Comparison of ENCODE assay signal across 8 mouse cellular contexts in genomic region chr4:155408695-155409057, GRCm38 (mm10). TPM values are rescaled to one million over a fixed set of nuclear protein-coding genes. Genes with fewer than 3 reads are reported as not detected.
DNase-seq lines count a peak whose midpoint lies in the region; ATAC-seq and TF ChIP-seq lines count a peak whose summit lies in the region.

No protein-coding gene starts in this region.

- H3K27ac ChIP-seq in left cerebral cortex, adult 2 months = peak overlapping the region; percentile 86
- H3K27ac ChIP-seq in embryonic facial prominence, embryonic 14.5 days (replicated peaks; ENCODE audit: low read depth, low read length) = no peak overlapping the region
- H3K27ac ChIP-seq in intestine, embryonic 15.5 days = no peak overlapping the region
- no peak overlapping the region for H3K27ac ChIP-seq in neural tube, embryonic 13.5 days (replicated peaks)

- no peaks in the 10 kb centered on the region for H3K4me1 ChIP-seq in embryonic facial prominence, embryonic 14.5 days (ENCODE audit: control insufficient read depth, insufficient read depth, low read length)
- peaks cover 6% of the 10 kb centered on the region; the same call in 1 of the 2 replicates for H3K4me1 ChIP-seq in intestine, embryonic 15.5 days (replicated peaks)
- peaks cover 13% of the 10 kb centered on the region for H3K4me1 ChIP-seq in neural tube, embryonic 13.5 days (replicated peaks)

- intact Hi-C loops in left cerebral cortex, adult 2 months (cut with DNase I) = no loop called here

- peak; percentile 39 for TF ChIP-seq CTCF in left cerebral cortex, adult 2 months (IDR thresholded peaks at IDR 0.05)

- ATAC-seq in embryonic facial prominence, embryonic 14.5 days (ENCODE audit: low read depth) = peak; percentile 48; the same call in 1 of the 2 replicates
- ATAC-seq in intestine, embryonic 15.5 days = peak; percentile 69
- ATAC-seq in neural tube, embryonic 13.5 days (ENCODE audit: low read depth) = peak; percentile 40

- no peaks in the 10 kb centered on the region for H3K27me3 ChIP-seq in embryonic facial prominence, embryonic 14.5 days (replicated peaks; ENCODE audit: control insufficient read depth, insufficient read depth, low read length)
- 0 out of 2 replicates have a peak, but pooled peaks cover 2% of the 10 kb centered on the region for H3K27me3 ChIP-seq in intestine, embryonic 15.5 days (replicated peaks)
- 0 out of 2 replicates have a peak, but pooled peaks cover 4% of the 10 kb centered on the region for H3K27me3 ChIP-seq in neural tube, embryonic 13.5 days

- WGBS in embryonic facial prominence, embryonic 14.5 days = 2% methylated on average over 8 of the region's 8 CpGs
- WGBS in intestine, embryonic 15.5 days = 3% methylated on average over 8 of the region's 8 CpGs
- 5% methylated on average over 8 of the region's 8 CpGs for WGBS in neural tube, embryonic 13.5 days

- peak overlapping the region; percentile 75 for H3K4me3 ChIP-seq in left cerebral cortex, adult 2 months
- H3K4me3 ChIP-seq in embryonic facial prominence, embryonic 14.5 days (ENCODE audit: low read depth, low read length) = peak overlapping the region; percentile 53
- H3K4me3 ChIP-seq in intestine, embryonic 15.5 days (replicated peaks) = peak overlapping the region; percentile 50
- peak overlapping the region; percentile 57 for H3K4me3 ChIP-seq in neural tube, embryonic 13.5 days

- no peaks in the 10 kb centered on the region for H3K9me3 ChIP-seq in embryonic facial prominence, embryonic 14.5 days (ENCODE audit: control insufficient read depth, low read length)
- no peaks in the 10 kb centered on the region for H3K9me3 ChIP-seq in intestine, embryonic 15.5 days
- H3K9me3 ChIP-seq in neural tube, embryonic 13.5 days = no peaks in the 10 kb centered on the region

- H3K36me3 ChIP-seq in embryonic facial prominence, embryonic 14.5 days (ENCODE audit: control insufficient read depth, insufficient read depth, low read length) = no peaks in the 10 kb centered on the region
- no peaks in the 10 kb centered on the region for H3K36me3 ChIP-seq in intestine, embryonic 15.5 days
- H3K36me3 ChIP-seq in neural tube, embryonic 13.5 days = no peaks in the 10 kb centered on the region

- peak overlapping the region; percentile 65; the same call in 1 of the 2 replicates for H3K9ac ChIP-seq in embryonic facial prominence, embryonic 14.5 days (ENCODE audit: low read depth, low read length)
- no peak overlapping the region; the same call in 1 of the 2 replicates for H3K9ac ChIP-seq in intestine, embryonic 15.5 days
- peak overlapping the region; percentile 69 for H3K9ac ChIP-seq in neural tube, embryonic 13.5 days

- peak overlapping the region; percentile 85 for H3K4me2 ChIP-seq in embryonic facial prominence, embryonic 14.5 days (ENCODE audit: low read depth, low read length)
- peak overlapping the region; percentile 87 for H3K4me2 ChIP-seq in intestine, embryonic 15.5 days (replicated peaks)
- peak overlapping the region; percentile 91 for H3K4me2 ChIP-seq in neural tube, embryonic 13.5 days

- no peak for DNase-seq in left cerebral cortex, adult 2 months (ENCODE audit: extremely low spot score in 1 of 2, low spot score in 2 of 2)
- DNase-seq in left cerebral cortex, adult 11 months (ENCODE audit: low spot score) = no peak
- DNase-seq in embryonic facial prominence, embryonic 14.5 days (ENCODE audit: low spot score) = no peak
- no peak for DNase-seq in adrenal gland, postnatal 4 days (ENCODE audit: low spot score in 2 of 2)
- no peak for DNase-seq in cerebellum, postnatal 4 days (ENCODE audit: low spot score in 2 of 2)
- DNase-seq in spleen, postnatal 10 days (ENCODE audit: low spot score in 2 of 2) = no peak

RNA-seq across cellular contexts. Expression of gene Cfap74, which starts 0.3 kb away (rescaled TPM):
- 10 to 100 TPM; 15.1 to 17.7 TPM for total RNA-seq in left cerebral cortex, adult 2 months (2021)
- 4.4 and 4.5 TPM in 2 replicates for polyA plus RNA-seq in embryonic facial prominence, embryonic 14.5 days (2014; fragmentation: Nextera tagmentation; extraction: Ambion mirVana)
- 1.2 and 2.3 TPM in 2 replicates for polyA plus RNA-seq in intestine, embryonic 15.5 days (2015; fragmentation: Nextera tagmentation; extraction: Ambion mirVana)
- polyA plus RNA-seq in neural tube, embryonic 13.5 days (2015; fragmentation: Nextera tagmentation; extraction: Ambion mirVana) = 2.8 and 3.8 TPM in 2 replicates
- 1 to 10 TPM; 1.1 to 1.3 TPM for total RNA-seq in adrenal gland, postnatal 4 days (2021)

RNA-seq across cellular contexts. Expression of gene Gabrd, which starts 10.8 kb away (rescaled TPM):
- 10 to 100 TPM; 69.2 to 71.8 TPM for total RNA-seq in left cerebral cortex, adult 2 months (2021)
- not detected in 2 replicates for polyA plus RNA-seq in embryonic facial prominence, embryonic 14.5 days (2014; fragmentation: Nextera tagmentation; extraction: Ambion mirVana)
- polyA plus RNA-seq in intestine, embryonic 15.5 days (2015; fragmentation: Nextera tagmentation; extraction: Ambion mirVana) = 0.10 TPM in 1 of 2 replicates, not detected in the other
- polyA plus RNA-seq in neural tube, embryonic 13.5 days (2015; fragmentation: Nextera tagmentation; extraction: Ambion mirVana) = 0.17 TPM in 1 of 2 replicates, not detected in the other
- total RNA-seq in adrenal gland, postnatal 4 days (2021) = under 1 TPM; 0.20 to 0.25 TPM

RNA-seq across cellular contexts. Expression of gene Prkcz, which starts 47.5 kb away (rescaled TPM):
- 100 to 1,000 TPM; 221 to 226 TPM for total RNA-seq in left cerebral cortex, adult 2 months (2021)
- polyA plus RNA-seq in embryonic facial prominence, embryonic 14.5 days (2014; fragmentation: Nextera tagmentation; extraction: Ambion mirVana) = 9.8 and 10.2 TPM in 2 replicates
- polyA plus RNA-seq in intestine, embryonic 15.5 days (2015; fragmentation: Nextera tagmentation; extraction: Ambion mirVana) = 24.8 and 27.1 TPM in 2 replicates
- 60.3 and 62.3 TPM in 2 replicates for polyA plus RNA-seq in neural tube, embryonic 13.5 days (2015; fragmentation: Nextera tagmentation; extraction: Ambion mirVana)
- total RNA-seq in adrenal gland, postnatal 4 days (2021) = 10 to 100 TPM in 1 of 2 experiments, 1 to 10 TPM in 1; 7.8 to 10.3 TPM
